Mouse (Mus musculus): ENCODE data around the gene Aifm3.

Aifm3 gene

DNA sequence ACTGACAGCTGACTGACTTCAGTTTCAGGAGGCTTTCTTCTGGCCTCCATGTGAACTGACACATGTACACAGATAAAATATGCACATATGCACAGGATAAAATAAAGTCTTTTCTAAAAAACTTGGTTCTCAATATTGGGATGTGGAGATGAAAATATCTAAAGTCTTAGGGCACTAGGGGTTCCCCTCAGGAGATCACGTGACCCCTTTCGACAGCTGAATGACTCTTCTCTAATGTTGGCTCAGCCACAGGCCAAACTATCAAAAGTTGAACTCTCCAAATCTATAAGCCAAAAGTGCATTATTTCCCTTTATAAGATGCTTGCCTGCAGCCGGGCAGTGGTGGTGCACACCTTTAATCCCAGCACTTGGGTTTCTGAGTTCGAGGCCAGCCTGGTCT is 66.8 kb downstream of the Aifm3 start:
- no peak for DNase-seq

DNA sequence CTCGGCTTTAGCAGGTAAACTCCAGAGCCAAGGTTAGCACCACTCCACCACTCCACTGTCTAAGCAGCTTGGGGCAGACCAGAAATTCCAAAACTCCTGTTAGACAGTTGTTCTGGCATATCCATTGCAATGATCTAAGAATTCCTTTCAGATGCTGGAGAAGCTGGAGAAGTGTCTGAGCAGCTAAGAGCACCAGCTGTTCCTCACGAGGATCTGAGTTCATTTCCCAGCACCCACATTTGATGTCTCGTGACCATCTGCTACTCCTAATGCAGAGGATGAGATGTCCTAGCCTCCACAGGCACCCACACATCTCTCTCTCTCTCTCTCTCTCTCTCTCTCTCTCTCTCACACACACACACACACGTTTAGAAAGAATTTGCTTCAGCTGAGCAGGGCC is 67.5 kb downstream of the Aifm3 start:
- no peak for DNase-seq

Measured in thymus, postnatal 4 days (tissue).